Mouse (Mus musculus): Measurements from ENCODE around the gene Pcnx3.

The Pcnx3 gene

GRCm38 (mm10) chr19:5637069-5638047, 51.4 kb downstream of the Pcnx3 start, which contains the start of gene Rela:
Rela (plus strand) TSS chr19:5637483.
- DNase-seq, result peak; percentile 92

- DNase-seq, result peak; percentile 77
Observed at GRCm38 (mm10) chr19:5636571-5637041, 52.1 kb downstream of the Pcnx3 start.

- no peak for DNase-seq
Observed at GRCm38 (mm10) chr19:5636036-5636570, 52.6 kb downstream of the Pcnx3 start.

GRCm38 (mm10) chr19:5632120-5632519, 56.6 kb downstream of the Pcnx3 start:
- DNase-seq, result no peak

- no peak for DNase-seq
Observed at GRCm38 (mm10) chr19:5629907-5630306, 58.8 kb downstream of the Pcnx3 start.

GRCm38 (mm10) chr19:5625311-5625710, 63.4 kb downstream of the Pcnx3 start:
- DNase-seq, result no peak

- no peak for DNase-seq
Observed at GRCm38 (mm10) chr19:5621884-5622283, 66.8 kb downstream of the Pcnx3 start.

- DNase-seq, result no peak
Observed at GRCm38 (mm10) chr19:5620007-5620406, 68.7 kb downstream of the Pcnx3 start.

- no peak for DNase-seq
Observed at GRCm38 (mm10) chr19:5614953-5615352, 73.8 kb downstream of the Pcnx3 start.

Measured in kidney, adult 9 months (tissue).